Mouse (Mus musculus): ENCODE data around the gene Rgl1.

Rgl1 gene

DNA sequence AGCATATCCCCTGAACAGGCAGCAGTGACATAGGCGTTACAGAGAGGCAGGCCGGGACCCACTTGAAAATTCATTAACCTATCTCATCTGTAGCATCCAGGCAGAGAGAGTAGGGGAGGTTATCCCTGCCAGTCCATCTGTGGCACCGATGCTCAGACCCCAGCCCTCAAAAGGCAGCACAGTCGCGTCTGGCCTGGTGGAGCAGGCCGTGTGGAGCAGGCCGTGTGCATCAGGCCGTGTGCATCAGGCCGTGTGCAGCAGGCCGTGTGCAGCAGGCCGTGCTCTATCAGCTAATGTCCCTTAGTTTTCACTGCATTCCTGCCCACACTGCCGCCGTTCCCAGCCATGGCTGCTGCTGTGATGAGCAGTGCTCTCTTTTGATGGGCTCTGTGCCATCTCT lies 229.0 kb downstream of the Rgl1 start:
- DNase-seq = no peak

DNA sequence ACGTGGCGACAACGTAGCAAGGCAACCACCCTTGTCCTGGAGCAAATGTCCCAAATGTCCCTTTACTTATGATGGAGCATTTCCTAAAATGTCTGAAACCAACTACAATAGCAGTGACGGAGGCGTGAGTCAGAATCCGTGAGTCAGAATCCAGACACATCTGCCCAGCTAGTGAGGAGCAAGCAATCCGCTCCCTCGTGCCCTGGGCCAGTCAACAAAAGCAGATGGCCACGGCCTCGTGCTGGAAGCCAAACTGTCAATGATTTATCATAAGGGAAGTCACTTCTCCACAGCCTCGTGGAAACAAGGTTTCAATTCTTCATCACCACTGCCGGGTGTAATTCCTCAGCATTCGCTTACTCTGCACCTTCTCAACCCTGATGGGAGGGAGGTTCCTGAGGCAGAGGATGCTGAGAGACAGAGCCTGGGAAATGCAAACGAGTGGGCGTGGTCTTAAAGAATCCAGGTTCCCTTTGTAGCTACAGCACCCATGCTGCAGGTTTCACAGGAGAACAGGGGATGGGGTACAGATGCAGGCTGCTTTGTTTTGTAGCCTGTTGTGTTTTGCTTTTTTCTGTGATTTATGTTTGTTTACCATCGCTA lies 229.6 kb downstream of the Rgl1 start:
- peak; percentile 50 for DNase-seq

DNA sequence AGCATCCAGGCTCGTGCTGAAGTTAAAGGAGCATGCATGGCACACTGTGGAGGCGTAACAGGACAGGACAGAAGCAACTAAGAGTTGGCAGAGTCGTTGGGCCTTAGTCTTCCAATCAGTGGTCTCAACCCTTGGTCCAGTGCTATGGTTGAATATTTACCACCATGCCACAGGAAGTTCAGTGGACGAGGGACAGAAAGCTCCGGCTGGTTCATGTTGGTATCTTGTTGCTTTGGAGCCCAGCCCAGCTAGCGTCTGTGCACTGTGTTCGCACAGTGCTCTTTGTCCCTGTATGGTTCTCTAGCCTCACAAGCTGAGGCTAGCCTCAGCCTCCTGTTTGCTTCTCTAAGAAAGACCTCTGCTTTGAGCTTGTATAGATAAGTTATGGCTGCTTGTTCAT lies 231.6 kb downstream of the Rgl1 start:
- peak; percentile 71 for DNase-seq

- DNase-seq = peak; percentile 51
These were observed 234.7 kb downstream of the Rgl1 start for GRCm38 (mm10) chr1:152531498-152531897.

DNA sequence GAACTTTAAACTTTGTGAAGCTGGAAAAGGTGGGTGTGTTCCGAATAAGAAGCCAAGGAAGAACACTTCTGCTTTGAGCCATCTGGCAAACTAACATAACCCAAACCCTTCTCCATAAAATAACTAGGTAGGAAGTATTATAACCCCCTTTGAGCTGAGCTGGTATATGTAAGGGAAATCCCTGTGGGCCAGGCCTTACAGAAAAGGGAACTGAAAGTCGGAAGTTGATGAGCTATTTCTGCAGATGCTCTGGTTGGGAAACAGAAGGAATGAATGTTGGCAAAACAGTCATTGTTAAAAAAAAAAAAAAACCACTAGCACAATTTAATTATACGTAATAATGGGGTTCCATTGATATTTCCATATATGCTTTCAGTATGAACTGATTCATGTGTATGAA lies 237.4 kb downstream of the Rgl1 start:
- DNase-seq = no peak

- DNase-seq = no peak
These were observed 237.9 kb downstream of the Rgl1 start for GRCm38 (mm10) chr1:152528214-152528613.

DNA sequence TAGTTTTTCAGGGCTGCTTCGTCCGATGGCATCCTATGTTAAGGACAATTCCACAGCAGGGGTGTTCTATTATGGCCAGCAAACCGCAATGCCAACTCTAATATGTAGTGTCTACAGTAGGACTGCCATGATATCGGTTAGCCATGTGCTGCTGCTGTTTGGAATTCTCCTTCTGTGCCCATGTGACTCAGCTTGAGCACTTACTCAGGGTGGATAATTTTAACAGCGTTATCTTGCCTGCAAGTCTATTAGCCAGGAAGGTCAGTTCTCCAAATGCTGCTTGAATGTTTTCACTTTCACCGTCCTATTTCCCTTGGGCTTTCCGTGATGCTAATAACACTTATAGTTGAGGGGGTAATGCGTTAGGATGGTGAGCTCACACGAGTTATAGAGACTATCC lies 240.0 kb downstream of the Rgl1 start:
- no peak for DNase-seq

DNA sequence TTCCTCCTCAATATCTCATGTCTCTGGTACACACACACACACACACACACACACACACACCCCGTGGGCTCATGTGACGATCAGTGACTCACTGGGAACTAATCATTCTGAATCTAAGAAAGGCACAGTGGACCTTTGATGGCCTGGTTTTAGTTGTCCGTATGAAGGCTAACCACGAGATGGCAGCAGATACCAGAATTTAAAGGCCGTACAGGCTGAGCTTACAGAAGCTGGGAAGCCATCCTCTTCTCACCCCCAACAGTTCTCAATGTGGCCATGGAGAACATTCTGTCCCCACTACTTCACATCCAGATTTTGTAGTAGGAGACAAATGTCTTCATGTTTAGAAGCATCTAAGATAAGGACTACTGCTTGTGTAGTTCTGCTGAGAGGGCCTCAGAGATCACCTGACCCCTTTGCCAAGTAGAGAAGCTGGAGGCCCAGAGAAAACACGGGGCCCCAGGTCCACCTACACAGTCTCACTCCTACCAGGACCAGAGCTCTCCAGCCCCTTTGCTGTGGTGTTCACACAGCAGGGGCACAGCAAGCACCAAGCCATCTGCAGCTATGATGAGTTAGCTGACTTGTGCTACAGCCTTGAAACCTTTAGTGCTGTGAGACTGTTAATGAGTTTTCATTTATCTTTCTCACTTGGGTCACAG lies 241.0 kb downstream of the Rgl1 start:
- peak; percentile 53 for DNase-seq

GRCm38 (mm10) chr1:152524098-152524892 lies 241.9 kb downstream of the Rgl1 start:
- DNase-seq = no peak

DNA sequence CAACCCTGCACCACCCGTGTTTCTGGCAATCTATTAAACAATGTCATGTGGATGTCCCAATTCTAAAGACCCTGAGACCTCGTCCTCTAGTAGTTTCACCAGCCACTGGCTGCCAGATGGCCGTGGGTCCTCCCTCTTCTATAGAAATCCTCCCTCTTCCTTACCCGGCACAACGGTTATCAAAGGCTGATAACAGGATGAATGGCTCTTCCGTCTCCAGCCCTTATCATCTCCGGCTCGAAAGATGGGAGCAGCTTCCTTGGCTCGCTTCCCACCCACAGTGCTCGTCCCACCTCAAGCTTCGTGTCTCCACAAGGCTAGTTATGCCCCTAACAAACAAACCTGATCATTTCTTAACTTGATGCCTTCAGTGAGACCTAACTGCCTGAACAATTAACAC lies 242.9 kb downstream of the Rgl1 start:
- no peak for DNase-seq

GRCm38 (mm10) chr1:152522226-152522625 lies 243.9 kb downstream of the Rgl1 start:
- DNase-seq = no peak

GRCm38 (mm10) chr1:152520798-152521575 lies 245.2 kb downstream of the Rgl1 start:
- peak; percentile 50 for DNase-seq

- DNase-seq = peak; percentile 69
These were observed 247.2 kb downstream of the Rgl1 start for GRCm38 (mm10) chr1:152518971-152519370.

GRCm38 (mm10) chr1:152517057-152517570 lies 249.0 kb downstream of the Rgl1 start:
- no peak for DNase-seq

DNA sequence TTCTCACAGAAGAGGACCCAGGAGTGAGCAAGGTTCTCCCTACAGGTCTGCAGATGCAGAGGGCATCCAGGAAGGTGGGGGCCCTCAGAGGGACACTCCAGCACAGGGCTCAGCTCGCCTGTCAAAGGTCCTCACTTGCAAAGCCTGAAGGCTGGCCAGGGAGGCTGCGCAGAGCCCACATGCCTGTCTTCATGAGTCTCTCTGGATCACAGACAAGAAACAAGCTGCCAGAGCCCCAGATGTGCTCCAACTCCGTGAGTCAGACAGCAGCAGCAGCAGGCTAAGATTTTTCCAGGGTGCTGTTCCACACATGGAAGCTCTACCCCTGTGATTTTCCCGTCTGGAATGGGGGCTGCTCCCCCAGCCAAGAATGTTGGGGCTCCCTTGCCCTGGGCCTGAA lies 251.9 kb downstream of the Rgl1 start:
- no peak for DNase-seq

- peak; percentile 47 for DNase-seq
These were observed 254.9 kb downstream of the Rgl1 start for GRCm38 (mm10) chr1:152511237-152511636.

DNA sequence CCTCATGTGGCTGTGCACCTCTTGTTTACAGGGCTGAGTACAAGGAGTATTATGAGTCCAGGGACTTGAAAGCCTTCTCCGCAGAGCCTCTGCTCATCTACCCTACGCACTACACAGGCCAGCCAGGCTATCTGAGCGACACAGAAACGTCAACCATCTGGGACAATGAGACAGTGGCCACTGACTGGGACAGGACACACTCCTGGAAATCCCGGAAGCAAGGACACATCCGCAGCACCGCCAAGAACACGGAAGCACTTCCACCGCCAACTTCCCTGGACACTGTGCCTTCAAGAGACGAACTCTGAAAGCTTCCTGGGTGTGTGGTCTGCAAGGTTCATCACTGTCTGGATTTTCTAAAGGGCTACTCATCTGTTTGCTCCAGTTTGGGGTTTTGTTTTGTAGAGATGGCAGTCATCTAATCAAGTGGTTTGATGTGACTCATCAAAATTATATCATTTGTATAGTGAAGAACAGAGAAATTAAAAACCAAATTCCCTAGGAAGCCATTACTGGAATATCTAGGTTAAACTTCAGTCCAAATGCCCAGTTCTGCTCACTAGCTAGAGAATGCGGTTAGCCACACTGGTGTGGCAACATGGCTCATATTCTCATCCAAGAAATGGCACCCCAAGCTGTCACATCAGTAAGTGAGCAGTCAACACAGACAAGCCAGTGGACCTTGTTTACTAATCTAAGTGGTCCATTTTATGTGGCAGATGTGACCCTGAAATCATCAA lies 257.5 kb downstream of the Rgl1 start:
- DNase-seq = no peak

DNA sequence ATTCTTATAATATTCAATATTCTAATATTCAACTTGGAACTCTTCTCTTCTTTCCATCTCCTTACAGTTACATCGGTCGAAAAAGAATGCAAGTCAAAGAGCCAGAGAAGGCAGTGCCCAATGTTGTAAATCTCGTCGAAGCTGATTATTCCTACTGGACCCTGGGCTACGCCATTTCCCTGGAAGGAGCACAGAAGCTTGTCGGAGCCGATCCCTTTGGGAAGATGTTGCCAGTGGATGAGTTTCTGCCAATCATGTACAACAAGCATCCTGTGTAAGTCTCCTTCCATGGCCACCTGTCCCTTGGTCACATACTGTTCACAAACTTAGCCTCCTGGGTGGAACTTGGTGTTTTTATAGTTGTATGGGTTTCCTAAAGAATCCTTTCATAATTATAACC lies 259.4 kb downstream of the Rgl1 start:
- DNase-seq = no peak

- DNase-seq = no peak
These were observed 260.0 kb downstream of the Rgl1 start for GRCm38 (mm10) chr1:152506175-152506574.

DNA sequence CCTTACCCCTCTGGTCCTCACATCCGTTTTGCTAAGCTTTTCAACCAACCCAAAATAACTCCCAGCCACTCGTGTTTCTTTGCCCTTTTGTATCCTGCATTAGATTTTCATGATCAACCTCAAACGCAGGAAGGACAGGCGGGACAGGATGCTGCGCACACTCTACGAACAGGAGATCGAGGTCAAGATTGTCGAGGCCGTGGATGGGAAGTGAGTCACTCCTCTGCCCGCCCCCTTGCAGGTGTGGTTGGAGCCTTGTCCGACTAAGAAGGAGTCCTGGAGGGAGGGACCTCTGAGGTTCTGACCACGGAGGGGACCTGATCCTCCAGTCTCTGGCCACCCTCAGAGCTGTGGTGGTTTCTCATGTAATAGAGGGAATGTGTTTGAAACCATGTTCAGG lies 266.3 kb downstream of the Rgl1 start:
- peak; percentile 35 for DNase-seq

DNA sequence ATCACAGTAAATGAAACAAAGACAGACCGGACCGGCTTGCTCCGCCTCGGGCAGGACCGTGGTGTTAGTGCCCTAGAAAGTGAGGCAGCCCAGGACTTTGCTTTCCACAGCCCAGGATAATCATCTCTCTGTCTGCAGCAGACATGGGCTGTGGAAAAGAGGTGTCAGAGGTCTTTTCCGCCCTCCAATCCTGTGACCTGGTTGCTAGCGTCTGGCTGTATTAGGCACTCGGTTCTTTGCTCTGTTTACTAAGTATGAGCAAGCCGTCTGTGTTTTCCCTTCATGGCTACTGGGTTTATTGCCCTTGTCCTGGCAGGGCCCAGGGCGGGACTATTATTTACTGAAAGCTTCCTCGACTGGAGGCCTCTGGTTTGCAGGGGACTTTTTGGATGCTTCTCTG lies 268.6 kb downstream of the Rgl1 start:
- DNase-seq = peak; percentile 75

- DNase-seq = no peak
These were observed 269.3 kb downstream of the Rgl1 start for GRCm38 (mm10) chr1:152496831-152497230.
